Mouse (Mus musculus): Measurements from ENCODE around the gene Sys1. TPM values are rescaled to one million over a fixed set of nuclear protein-coding genes. Genes with fewer than 3 reads are reported as not detected.

Gene Sys1
- total and polyA plus RNA-seq, 2 experiments from 2014 or later: 108 to 194 TPM

DNA sequence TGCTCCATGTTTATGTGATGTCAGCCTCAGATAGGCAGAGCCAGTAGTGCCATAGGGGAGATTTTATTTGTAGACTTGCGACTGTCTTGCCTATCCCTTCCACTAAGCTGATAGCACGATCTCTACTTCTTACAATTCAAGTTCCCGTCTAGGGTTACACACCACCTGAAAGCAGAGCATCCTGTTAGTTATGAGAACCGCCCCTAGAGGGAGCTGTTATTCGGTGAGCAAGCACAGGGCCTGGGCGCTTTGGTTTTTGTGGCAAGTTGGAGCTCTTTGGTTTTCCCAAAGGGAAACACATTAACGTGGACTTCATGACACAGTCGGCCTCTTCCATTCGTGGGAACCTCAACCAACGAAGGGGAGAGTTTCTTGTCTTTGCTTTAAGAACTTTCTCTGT, 13.5 kb downstream of the Sys1 start:
- no peaks in the 10 kb centered on the region for H3K9me3 ChIP-seq (ENCODE audit: low read length)
- no peak overlapping the region for H3K9ac ChIP-seq (replicated peaks; ENCODE audit: low read length, poor library complexity, severe bottlenecking)
- no peaks in the 10 kb centered on the region for H3K4me1 ChIP-seq (ENCODE audit: insufficient read depth, low read length)
- H3K36me3 ChIP-seq (ENCODE audit: insufficient read depth, low read length): peaks cover 49% of the 10 kb centered on the region
- H3K27ac ChIP-seq (ENCODE audit: low read depth, low read length): no peak overlapping the region
- TF ChIP-seq CTCF (IDR thresholded peaks at IDR 0.05): peak; percentile 71
- ATAC-seq (ENCODE audit: low FRiP score) (no peak), DNase-seq (ENCODE audit: low spot score) (peak; percentile 51)
- no peaks in the 10 kb centered on the region for H3K27me3 ChIP-seq (ENCODE audit: insufficient read depth, low read length)
- H3K4me2 ChIP-seq (ENCODE audit: low read depth, low read length, poor library complexity, severe bottlenecking): no peak overlapping the region
- WGBS: 28% methylated on average over 10 of the region's 10 CpGs
- no peak overlapping the region for H3K4me3 ChIP-seq (ENCODE audit: low read depth, low read length)

DNA sequence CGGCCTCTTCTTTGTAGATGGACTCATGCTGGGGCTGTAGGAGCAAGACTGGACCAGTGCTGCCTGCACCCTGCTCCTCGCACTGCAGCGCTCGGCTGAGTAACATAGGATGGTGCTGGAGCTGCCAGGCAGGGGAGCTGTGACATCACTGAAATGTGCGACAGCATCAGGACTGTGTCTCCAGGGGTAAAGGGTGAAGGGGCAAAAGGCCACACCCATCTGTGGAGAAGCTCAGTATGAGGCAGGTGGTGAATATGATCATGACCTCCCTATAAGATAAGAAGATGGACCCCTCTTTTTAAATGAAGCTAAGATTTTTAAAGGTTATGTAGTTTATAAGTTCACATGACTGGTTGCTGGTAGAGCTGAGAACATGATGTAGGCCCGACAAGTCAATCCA, 16.9 kb downstream of the Sys1 start, which contains the start of gene Trp53tg5:
Gene Trp53tg5 (minus strand): TSS at position 101 of the 400 bp plus-strand sequence.
- Histone ChIP-seq H3K36me3 (ENCODE audit: insufficient read depth, low read length) (peaks cover 36% of the 10 kb centered on the region), H3K9ac (replicated peaks; ENCODE audit: low read length, poor library complexity, severe bottlenecking) (no peak within 1 kb of the TSS), H3K9me3 (ENCODE audit: low read length) (no peaks in the 10 kb centered on the region), H3K27ac (ENCODE audit: low read depth, low read length) (no peak within 1 kb of the TSS), H3K4me1 (ENCODE audit: insufficient read depth, low read length) (no peaks in the 10 kb centered on the region), H3K4me3 (ENCODE audit: low read depth, low read length) (no peak within 1 kb of the TSS), H3K27me3 (ENCODE audit: insufficient read depth, low read length) (no peaks in the 10 kb centered on the region), H3K4me2 (ENCODE audit: low read depth, low read length, poor library complexity, severe bottlenecking) (no peak within 1 kb of the TSS)
- DNase-seq (ENCODE audit: low spot score) (no peak), ATAC-seq (ENCODE audit: low FRiP score) (no peak)
- WGBS: 79% methylated on average over 6 of the region's 6 CpGs
- no peak for TF ChIP-seq CTCF (IDR thresholded peaks at IDR 0.05)

DNA sequence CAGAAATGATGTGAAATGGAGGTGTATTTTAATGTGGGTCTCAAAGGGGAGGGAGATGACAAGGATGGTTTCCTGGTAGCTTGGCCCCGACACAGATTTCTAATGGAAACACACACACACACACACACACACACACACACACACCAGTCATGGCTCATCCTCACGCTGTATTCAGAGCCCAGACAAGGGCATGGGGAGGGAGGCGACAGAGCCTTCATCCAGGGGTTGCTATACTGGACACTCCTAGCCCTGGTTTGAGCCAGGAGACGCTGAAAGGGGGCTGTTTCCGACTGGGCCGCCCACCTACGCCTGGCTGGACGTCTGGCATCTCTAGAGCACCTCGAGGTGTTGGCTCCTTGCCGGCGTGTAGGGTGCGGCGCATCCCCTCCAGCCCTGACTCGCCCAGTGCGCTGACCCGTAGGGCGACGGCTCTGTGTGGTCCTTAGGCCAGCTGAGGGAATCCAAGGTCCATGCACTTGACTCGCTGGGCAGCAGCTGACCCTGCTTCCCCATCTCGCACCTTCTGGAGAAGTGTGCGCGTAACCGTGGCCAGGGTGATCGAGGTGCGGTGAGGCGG, 29.0 kb downstream of the Sys1 start, which contains the start of gene Dbndd2:
Gene Dbndd2 (plus strand): TSS at position 426 of the 577 bp plus-strand sequence.
- Histone ChIP-seq H3K9ac (replicated peaks; ENCODE audit: low read length, poor library complexity, severe bottlenecking) (peak within 1 kb of the TSS; percentile 78), H3K27ac (ENCODE audit: low read depth, low read length) (peak within 1 kb of the TSS; percentile 59; the same call in 1 of the 2 replicates), H3K4me2 (ENCODE audit: low read depth, low read length, poor library complexity, severe bottlenecking) (peak within 1 kb of the TSS; percentile 99), H3K27me3 (ENCODE audit: insufficient read depth, low read length) (no peaks in the 10 kb centered on the region), H3K9me3 (ENCODE audit: low read length) (no peaks in the 10 kb centered on the region), H3K36me3 (ENCODE audit: insufficient read depth, low read length) (peaks cover 12% of the 10 kb centered on the region), H3K4me3 (ENCODE audit: low read depth, low read length) (peak within 1 kb of the TSS; percentile 89), H3K4me1 (ENCODE audit: insufficient read depth, low read length) (no peaks in the 10 kb centered on the region)
- peak; percentile 41; the same call in 1 of the 2 replicates for ATAC-seq (ENCODE audit: low FRiP score)
- TF ChIP-seq CTCF (IDR thresholded peaks at IDR 0.05): no peak
- peak; percentile 20 for DNase-seq (ENCODE audit: low spot score)
- 1% methylated on average over 26 of the region's 26 CpGs for WGBS

- peaks cover 15% of the 10 kb centered on the region for H3K36me3 ChIP-seq (ENCODE audit: insufficient read depth, low read length)
- no peaks in the 10 kb centered on the region for H3K9me3 ChIP-seq (ENCODE audit: low read length)
- H3K4me1 ChIP-seq (ENCODE audit: insufficient read depth, low read length): no peaks in the 10 kb centered on the region
- no peak for TF ChIP-seq CTCF (IDR thresholded peaks at IDR 0.05)
- H3K27ac ChIP-seq (ENCODE audit: low read depth, low read length): peak overlapping the region; percentile 59; the same call in 1 of the 2 replicates
- ATAC-seq (ENCODE audit: low FRiP score): peak; percentile 78
- WGBS: under 1% methylated on average over 60 of the region's 90 CpGs
- H3K9ac ChIP-seq (replicated peaks; ENCODE audit: low read length, poor library complexity, severe bottlenecking): peak overlapping the region; percentile 78
- H3K4me2 ChIP-seq (ENCODE audit: low read depth, low read length, poor library complexity, severe bottlenecking): peak overlapping the region; percentile 99
- H3K27me3 ChIP-seq (ENCODE audit: insufficient read depth, low read length): no peaks in the 10 kb centered on the region
- H3K4me3 ChIP-seq (ENCODE audit: low read depth, low read length): peak overlapping the region; percentile 89
- peak; percentile 71 for DNase-seq (ENCODE audit: low spot score)
Measured at GRCm38 (mm10) chr2:164486258-164487114, 29.7 kb downstream of the Sys1 start.

DNA sequence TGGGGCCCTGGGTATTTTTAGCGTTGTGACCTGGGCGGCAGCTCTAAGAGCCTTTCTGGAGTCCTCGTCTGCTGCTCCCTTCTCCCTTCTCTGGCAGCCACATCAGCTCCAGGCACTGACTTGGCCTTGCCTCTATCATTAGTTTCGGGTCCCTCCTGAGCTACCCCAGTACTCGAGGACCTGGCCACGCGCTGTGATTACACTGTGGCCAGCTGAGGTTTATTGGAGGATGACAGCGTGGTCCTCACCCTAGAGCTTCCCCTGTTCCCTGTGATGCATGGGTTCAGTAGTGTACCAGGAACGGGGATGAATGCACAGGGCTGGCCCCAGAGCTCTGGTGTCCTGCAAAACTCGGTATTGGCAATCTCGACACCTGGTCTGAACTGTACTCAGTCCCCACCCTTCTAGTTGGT, 30.4 kb downstream of the Sys1 start:
- Histone ChIP-seq H3K27me3 (ENCODE audit: insufficient read depth, low read length) (no peaks in the 10 kb centered on the region), H3K27ac (ENCODE audit: low read depth, low read length) (no peak overlapping the region; the same call in 1 of the 2 replicates), H3K4me2 (ENCODE audit: low read depth, low read length, poor library complexity, severe bottlenecking) (peak overlapping the region; percentile 99), H3K9me3 (ENCODE audit: low read length) (no peaks in the 10 kb centered on the region), H3K4me3 (ENCODE audit: low read depth, low read length) (peak overlapping the region; percentile 89), H3K4me1 (ENCODE audit: insufficient read depth, low read length) (no peaks in the 10 kb centered on the region), H3K9ac (replicated peaks; ENCODE audit: low read length, poor library complexity, severe bottlenecking) (peak overlapping the region; percentile 78), H3K36me3 (ENCODE audit: insufficient read depth, low read length) (peaks cover 15% of the 10 kb centered on the region)
- no peak for DNase-seq (ENCODE audit: low spot score)
- 16% methylated on average over 11 of the region's 11 CpGs for WGBS
- ATAC-seq (ENCODE audit: low FRiP score): no peak
- TF ChIP-seq CTCF (IDR thresholded peaks at IDR 0.05): no peak

Measured in midbrain, postnatal 0 days (tissue).